Mouse (Mus musculus): ENCODE results near the gene Angptl3. TPM values are rescaled to one million over a fixed set of nuclear protein-coding genes. Genes with fewer than 3 reads are reported as not detected.
A peak's percentile ranks its signal among the peaks of the same experiment; 100 is the strongest.

Angptl3 gene
- polyA plus RNA-seq, 1 experiment from 2014 or later = 0.42 TPM

DNA sequence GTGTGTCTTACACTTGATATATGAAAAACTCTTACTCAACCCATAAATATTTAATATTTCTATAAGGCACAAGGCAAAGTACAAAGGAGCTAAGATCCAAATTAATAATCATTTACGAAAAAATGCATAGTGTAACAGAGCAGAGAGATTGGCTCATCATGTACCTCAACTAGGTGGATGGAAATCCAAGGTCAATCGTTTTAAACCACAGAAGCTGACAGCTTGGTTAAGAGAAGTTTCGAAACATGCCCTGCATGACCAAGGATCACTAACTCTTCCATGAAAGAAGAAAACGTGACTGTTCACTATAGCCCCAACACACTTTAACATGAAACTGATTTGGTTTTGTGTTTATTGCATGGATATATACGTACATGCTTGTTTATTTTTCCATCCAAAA, 2.4 kb upstream of the Angptl3 start:
- Histone ChIP-seq H3K4me3 (ENCODE audit: low read depth, low read length) (no peak overlapping the region), H3K4me1 (replicated peaks; ENCODE audit: control insufficient read depth, insufficient read depth, low read length) (no peaks in the 10 kb centered on the region), H3K27ac (ENCODE audit: low read depth, low read length) (no peak overlapping the region), H3K36me3 (ENCODE audit: control insufficient read depth, insufficient read depth) (no peaks in the 10 kb centered on the region), H3K9me3 (ENCODE audit: control insufficient read depth) (no peaks in the 10 kb centered on the region), H3K9ac (ENCODE audit: low read depth, low read length) (no peak overlapping the region), H3K27me3 (replicated peaks; ENCODE audit: control insufficient read depth, insufficient read depth, low read length) (no peaks in the 10 kb centered on the region), H3K4me2 (replicated peaks; ENCODE audit: low read depth) (no peak overlapping the region)
- ATAC-seq = no peak
- no peak for TF ChIP-seq CTCF (IDR thresholded peaks at IDR 0.05; ENCODE audit: low read depth)
- 79% methylated on average over 5 of the region's 5 CpGs for WGBS

DNA sequence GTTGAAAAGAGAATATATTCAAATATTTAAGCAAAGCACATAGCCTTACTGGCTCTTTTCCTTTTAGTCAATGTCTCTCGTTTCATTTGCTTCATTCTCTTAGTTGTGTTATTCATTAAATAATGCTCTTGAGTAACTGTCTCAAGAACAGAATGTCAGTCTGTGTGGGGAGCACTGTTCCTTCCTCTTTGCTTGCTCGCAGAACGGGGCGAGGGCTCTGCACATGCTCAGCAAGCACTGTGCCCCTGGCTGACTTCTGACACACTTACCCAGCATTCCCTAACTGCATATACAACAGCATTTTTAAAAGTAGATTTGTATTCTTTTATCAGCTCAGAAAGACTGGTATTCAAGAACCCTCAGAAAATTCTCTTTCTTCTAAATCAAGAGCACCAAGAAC, 2.2 kb downstream of the Angptl3 start:
- H3K27me3 ChIP-seq (replicated peaks; ENCODE audit: control insufficient read depth, insufficient read depth, low read length) = no peaks in the 10 kb centered on the region
- no peak for TF ChIP-seq CTCF (IDR thresholded peaks at IDR 0.05; ENCODE audit: low read depth)
- no peak for ATAC-seq
- 67% methylated on average over 4 of the region's 4 CpGs for WGBS
- H3K4me2 ChIP-seq (replicated peaks; ENCODE audit: low read depth) = no peak overlapping the region
- no peak overlapping the region for H3K4me3 ChIP-seq (ENCODE audit: low read depth, low read length)
- no peaks in the 10 kb centered on the region for H3K36me3 ChIP-seq (ENCODE audit: control insufficient read depth, insufficient read depth)
- no peaks in the 10 kb centered on the region for H3K4me1 ChIP-seq (replicated peaks; ENCODE audit: control insufficient read depth, insufficient read depth, low read length)
- no peaks in the 10 kb centered on the region for H3K9me3 ChIP-seq (ENCODE audit: control insufficient read depth)
- no peak overlapping the region for H3K9ac ChIP-seq (ENCODE audit: low read depth, low read length)
- H3K27ac ChIP-seq (ENCODE audit: low read depth, low read length) = no peak overlapping the region

DNA sequence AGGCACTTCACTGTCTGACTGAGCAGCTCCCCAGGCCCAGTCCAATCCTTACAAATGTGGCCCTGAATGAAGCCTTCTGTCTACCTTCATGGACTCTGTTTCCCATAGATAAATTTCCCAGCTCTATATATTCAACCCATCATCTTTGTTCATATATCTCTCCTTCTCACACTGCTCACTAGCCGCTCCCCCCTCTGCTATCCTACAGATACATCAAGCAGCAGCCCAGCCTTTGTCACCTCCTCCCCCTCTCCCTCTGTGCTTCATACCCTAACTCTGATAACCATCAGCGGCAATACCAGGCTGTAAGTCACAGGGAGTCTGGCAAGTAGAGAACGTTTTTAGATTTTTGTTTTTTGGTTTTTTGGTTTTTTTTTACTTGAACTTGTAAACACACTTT, 14.1 kb downstream of the Angptl3 start:
- no peak overlapping the region for H3K9ac ChIP-seq (ENCODE audit: low read depth, low read length)
- TF ChIP-seq CTCF (IDR thresholded peaks at IDR 0.05; ENCODE audit: low read depth) = no peak
- WGBS = 80% methylated on average over 3 of the region's 3 CpGs
- H3K27me3 ChIP-seq (replicated peaks; ENCODE audit: control insufficient read depth, insufficient read depth, low read length) = no peaks in the 10 kb centered on the region
- H3K4me1 ChIP-seq (replicated peaks; ENCODE audit: control insufficient read depth, insufficient read depth, low read length) = no peaks in the 10 kb centered on the region
- H3K36me3 ChIP-seq (ENCODE audit: control insufficient read depth, insufficient read depth) = peaks cover 14% of the 10 kb centered on the region
- ATAC-seq = no peak
- H3K9me3 ChIP-seq (ENCODE audit: control insufficient read depth) = no peaks in the 10 kb centered on the region
- 0 out of 2 replicates have a peak overlapping the region, but pooled peaks have one; percentile 4 for H3K27ac ChIP-seq (ENCODE audit: low read depth, low read length)
- H3K4me2 ChIP-seq (replicated peaks; ENCODE audit: low read depth) = no peak overlapping the region
- no peak overlapping the region for H3K4me3 ChIP-seq (ENCODE audit: low read depth, low read length)

DNA sequence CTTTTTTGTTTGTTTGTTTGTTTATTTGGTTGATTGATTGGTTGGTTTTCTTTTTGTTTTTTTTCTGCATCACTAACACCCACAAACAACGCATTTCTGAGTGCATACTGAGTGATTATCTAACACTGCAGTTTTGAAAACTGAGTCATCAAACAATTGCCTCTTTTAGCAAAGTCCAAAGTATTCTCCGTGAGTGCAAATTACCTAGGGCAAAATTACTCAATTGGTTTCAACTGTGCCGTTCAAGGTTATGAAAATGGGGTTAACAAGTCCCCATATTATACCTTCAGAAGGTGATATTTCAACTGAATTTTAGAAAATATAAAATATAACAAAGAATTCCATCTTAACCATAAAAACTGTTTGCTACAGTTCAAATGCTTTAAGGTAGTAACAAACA, 15.7 kb downstream of the Angptl3 start:
- 38% methylated on average over 3 of the region's 3 CpGs for WGBS
- H3K27me3 ChIP-seq (replicated peaks; ENCODE audit: control insufficient read depth, insufficient read depth, low read length) = no peaks in the 10 kb centered on the region
- H3K36me3 ChIP-seq (ENCODE audit: control insufficient read depth, insufficient read depth) = peaks cover 18% of the 10 kb centered on the region

DNA sequence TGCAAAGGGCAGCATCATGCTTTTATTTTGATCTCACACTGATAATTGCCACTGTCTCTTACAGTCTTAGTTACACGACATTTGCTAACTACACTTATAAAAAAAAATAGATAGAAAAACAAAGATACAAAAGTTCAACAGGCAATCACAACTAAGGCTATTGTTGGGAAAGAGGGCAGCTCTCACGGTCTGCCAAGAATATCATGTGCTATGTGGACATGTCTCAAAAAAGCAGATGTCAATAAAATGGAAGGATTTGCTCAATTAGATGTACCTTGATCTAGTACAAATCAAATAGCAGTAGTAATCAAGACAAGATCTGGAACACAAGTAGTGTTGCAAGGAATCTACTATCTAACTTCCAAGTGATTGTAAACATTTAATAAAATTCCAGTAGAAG, 17.8 kb downstream of the Angptl3 start:
- no peak for ATAC-seq
- TF ChIP-seq CTCF (IDR thresholded peaks at IDR 0.05; ENCODE audit: low read depth) = no peak
- WGBS = 56% methylated on average over 2 of the region's 2 CpGs
- Histone ChIP-seq H3K4me3 (ENCODE audit: low read depth, low read length) (no peak overlapping the region), H3K4me1 (replicated peaks; ENCODE audit: control insufficient read depth, insufficient read depth, low read length) (no peaks in the 10 kb centered on the region), H3K27ac (ENCODE audit: low read depth, low read length) (no peak overlapping the region), H3K4me2 (replicated peaks; ENCODE audit: low read depth) (no peak overlapping the region), H3K36me3 (ENCODE audit: control insufficient read depth, insufficient read depth) (peaks cover 13% of the 10 kb centered on the region), H3K27me3 (replicated peaks; ENCODE audit: control insufficient read depth, insufficient read depth, low read length) (no peaks in the 10 kb centered on the region), H3K9me3 (ENCODE audit: control insufficient read depth) (no peaks in the 10 kb centered on the region), H3K9ac (ENCODE audit: low read depth, low read length) (no peak overlapping the region)

More for the DNA sequence above, 15.7 kb downstream of the Angptl3 start:
- H3K27ac ChIP-seq (ENCODE audit: low read depth, low read length) = no peak overlapping the region
- TF ChIP-seq CTCF (IDR thresholded peaks at IDR 0.05; ENCODE audit: low read depth) = no peak
- ATAC-seq = no peak
- no peak overlapping the region for H3K4me2 ChIP-seq (replicated peaks; ENCODE audit: low read depth)
- no peak overlapping the region for H3K9ac ChIP-seq (ENCODE audit: low read depth, low read length)
- H3K4me3 ChIP-seq (ENCODE audit: low read depth, low read length) = no peak overlapping the region
- no peaks in the 10 kb centered on the region for H3K4me1 ChIP-seq (replicated peaks; ENCODE audit: control insufficient read depth, insufficient read depth, low read length)
- H3K9me3 ChIP-seq (ENCODE audit: control insufficient read depth) = no peaks in the 10 kb centered on the region

DNA sequence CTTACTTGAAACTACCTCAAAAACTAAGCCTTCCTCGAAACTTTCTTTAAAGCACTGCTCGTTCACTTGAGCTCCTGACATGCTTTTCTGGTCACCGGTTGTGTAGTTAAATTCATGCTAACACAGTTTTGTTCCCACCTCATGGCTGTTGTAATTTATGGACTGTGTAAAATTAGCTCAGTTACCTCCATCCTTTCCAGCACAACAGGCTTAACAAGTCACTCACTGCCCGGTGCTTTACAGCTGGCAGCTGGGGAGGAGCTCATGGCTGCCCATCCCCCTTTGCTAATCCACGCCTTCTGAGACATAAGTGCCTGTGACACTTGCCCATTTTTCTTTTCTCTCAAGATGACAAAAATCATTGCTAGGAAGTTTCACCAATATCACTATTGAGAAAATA, 33.8 kb downstream of the Angptl3 start:
- no peaks in the 10 kb centered on the region for H3K9me3 ChIP-seq (ENCODE audit: control insufficient read depth)
- H3K36me3 ChIP-seq (ENCODE audit: control insufficient read depth, insufficient read depth) = peaks cover 40% of the 10 kb centered on the region
- H3K4me3 ChIP-seq (ENCODE audit: low read depth, low read length) = no peak overlapping the region
- no peak overlapping the region for H3K27ac ChIP-seq (ENCODE audit: low read depth, low read length)
- 51% methylated on average over 5 of the region's 5 CpGs for WGBS
- no peak overlapping the region for H3K9ac ChIP-seq (ENCODE audit: low read depth, low read length)
- no peaks in the 10 kb centered on the region for H3K4me1 ChIP-seq (replicated peaks; ENCODE audit: control insufficient read depth, insufficient read depth, low read length)
- H3K27me3 ChIP-seq (replicated peaks; ENCODE audit: control insufficient read depth, insufficient read depth, low read length) = no peaks in the 10 kb centered on the region
- no peak for TF ChIP-seq CTCF (IDR thresholded peaks at IDR 0.05; ENCODE audit: low read depth)
- H3K4me2 ChIP-seq (replicated peaks; ENCODE audit: low read depth) = no peak overlapping the region
- no peak for ATAC-seq

DNA sequence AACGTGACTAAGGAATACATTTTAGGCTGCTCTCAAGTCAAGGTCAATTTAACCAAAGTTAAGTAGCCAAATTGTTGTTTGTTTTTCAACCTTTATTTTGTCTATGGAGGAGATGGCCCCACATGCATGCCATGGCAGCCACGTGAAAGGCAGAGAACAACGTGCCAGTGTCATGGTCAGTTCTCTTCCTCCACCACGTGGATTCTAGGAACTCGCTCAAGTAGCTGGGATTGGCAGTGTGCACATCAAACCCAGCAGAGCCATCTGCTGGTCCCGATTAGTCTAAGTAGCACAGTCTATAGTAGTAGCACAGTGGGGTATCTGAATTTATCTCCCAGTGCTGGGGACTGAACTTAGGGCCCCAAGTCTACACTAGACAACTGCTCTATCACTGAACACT, 38.1 kb downstream of the Angptl3 start:
- Histone ChIP-seq H3K9ac (ENCODE audit: low read depth, low read length) (no peak overlapping the region), H3K27ac (ENCODE audit: low read depth, low read length) (no peak overlapping the region), H3K4me1 (replicated peaks; ENCODE audit: control insufficient read depth, insufficient read depth, low read length) (no peaks in the 10 kb centered on the region), H3K9me3 (ENCODE audit: control insufficient read depth) (no peaks in the 10 kb centered on the region), H3K27me3 (replicated peaks; ENCODE audit: control insufficient read depth, insufficient read depth, low read length) (no peaks in the 10 kb centered on the region), H3K36me3 (ENCODE audit: control insufficient read depth, insufficient read depth) (peaks cover 47% of the 10 kb centered on the region), H3K4me3 (ENCODE audit: low read depth, low read length) (no peak overlapping the region), H3K4me2 (replicated peaks; ENCODE audit: low read depth) (no peak overlapping the region)
- WGBS = 79% methylated on average over 6 of the region's 6 CpGs
- no peak for TF ChIP-seq CTCF (IDR thresholded peaks at IDR 0.05; ENCODE audit: low read depth)
- ATAC-seq = no peak

Measured in intestine, postnatal 0 days (tissue).